Mouse (Mus musculus): ENCODE data around the gene Slit3.

The Slit3 gene

GRCm38 (mm10) chr11:35120894-35121610 lies at the start of gene Slit3:
TSS of gene Slit3 (plus strand) at chr11:35121224.
- DNase-seq = peak; percentile 76

GRCm38 (mm10) chr11:35071451-35071850 lies 49.6 kb upstream of the Slit3 start:
- no peak for DNase-seq

- DNase-seq = no peak
These were observed 45.6 kb upstream of the Slit3 start for GRCm38 (mm10) chr11:35075411-35075810.

DNA sequence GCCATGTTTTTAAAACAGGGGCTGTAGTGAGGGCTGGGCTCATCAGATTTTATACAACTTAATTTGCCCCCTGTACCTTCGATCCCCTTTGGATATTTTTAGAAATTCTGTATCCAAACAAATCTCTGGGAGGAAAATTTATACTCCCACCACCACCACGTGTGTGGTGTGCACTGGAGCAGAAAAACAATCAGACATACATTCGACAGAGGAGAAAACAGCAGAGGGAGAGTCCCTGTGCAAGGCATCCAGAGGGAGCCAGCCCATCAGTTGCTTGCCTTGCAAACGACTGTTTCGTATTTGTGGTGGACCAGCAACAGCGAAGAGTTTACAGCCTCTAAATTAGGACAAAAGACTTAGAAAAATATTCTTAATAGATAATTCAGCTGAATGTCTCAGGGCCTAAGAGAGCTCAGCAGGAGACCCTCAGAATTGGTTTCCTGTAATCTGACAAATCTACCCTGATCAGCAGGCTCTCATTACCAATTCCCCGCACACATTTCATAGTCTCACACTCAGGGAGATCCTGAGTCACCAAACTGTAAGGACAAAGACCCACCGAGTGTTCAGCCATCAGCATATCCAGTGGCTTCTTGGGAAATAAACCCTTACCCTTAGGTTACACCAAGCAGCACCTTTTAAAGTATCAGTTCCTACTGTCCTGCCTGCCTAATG lies 40.4 kb upstream of the Slit3 start:
- no peak for DNase-seq

DNA sequence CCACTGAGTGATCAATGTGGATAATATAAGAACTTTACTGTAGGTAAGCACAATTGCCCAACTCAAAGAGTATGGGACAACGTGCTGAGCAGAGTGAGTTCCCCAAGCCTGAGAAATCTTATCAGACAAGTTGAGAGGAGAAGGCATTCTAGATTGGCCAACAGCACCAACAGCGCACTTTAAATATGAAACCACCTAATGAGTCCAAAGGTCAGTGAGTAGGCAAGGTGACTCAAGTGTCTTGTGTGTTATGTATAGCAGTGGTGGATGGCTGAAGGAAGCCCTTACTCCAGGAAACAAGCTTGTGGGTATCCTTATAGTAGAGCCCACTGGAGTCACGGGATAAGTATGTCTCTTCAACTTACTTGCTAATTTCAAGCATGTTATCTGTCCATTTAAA lies 38.7 kb upstream of the Slit3 start:
- no peak for DNase-seq

GRCm38 (mm10) chr11:35083049-35083448 lies 38.0 kb upstream of the Slit3 start:
- no peak for DNase-seq

GRCm38 (mm10) chr11:35085351-35085750 lies 35.7 kb upstream of the Slit3 start:
- DNase-seq = no peak

DNA sequence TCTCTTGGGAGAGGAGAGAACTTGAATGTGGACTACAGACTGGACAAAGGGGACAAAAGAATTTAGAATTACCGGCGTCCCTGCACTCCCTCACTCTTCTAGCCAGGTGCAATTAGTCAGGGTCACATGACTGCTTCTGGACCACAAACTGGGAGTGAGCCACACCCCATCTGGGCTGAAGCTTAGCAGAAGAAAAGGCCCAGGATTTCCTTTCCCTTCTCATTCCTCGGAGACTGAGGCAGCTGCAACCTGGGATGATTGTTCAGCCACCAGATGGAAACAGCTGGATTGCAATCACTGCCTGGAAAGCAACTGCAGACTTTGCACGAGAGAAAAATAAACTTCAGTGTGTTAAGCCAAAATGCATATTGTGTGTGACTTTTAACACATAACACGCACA lies 35.0 kb upstream of the Slit3 start:
- DNase-seq = peak; percentile 49

GRCm38 (mm10) chr11:35087454-35087853 lies 33.6 kb upstream of the Slit3 start:
- DNase-seq = no peak

- DNase-seq = no peak
These were observed 32.9 kb upstream of the Slit3 start for GRCm38 (mm10) chr11:35088136-35088535.

- no peak for DNase-seq
These were observed 30.2 kb upstream of the Slit3 start for GRCm38 (mm10) chr11:35090629-35091335.

DNA sequence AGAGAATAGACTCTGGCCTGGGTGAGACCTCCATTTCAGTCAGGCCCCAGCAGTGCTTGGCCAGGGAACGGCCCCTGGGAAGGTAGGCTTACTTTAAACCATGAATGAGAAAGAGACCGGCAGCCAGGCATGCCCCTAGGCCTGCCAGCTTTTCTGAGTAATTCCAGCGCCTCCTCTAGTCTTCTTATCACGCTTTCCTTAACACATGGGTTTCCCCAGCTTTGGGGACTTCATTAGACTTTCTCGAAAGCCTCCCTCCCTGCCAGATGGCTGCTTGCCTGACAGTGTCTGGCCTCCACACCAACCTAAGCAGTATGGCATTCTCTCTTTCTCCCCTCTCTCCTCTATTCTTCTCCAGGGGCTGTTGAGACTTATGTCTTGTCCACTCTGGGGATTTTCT lies 24.5 kb upstream of the Slit3 start:
- DNase-seq = no peak

DNA sequence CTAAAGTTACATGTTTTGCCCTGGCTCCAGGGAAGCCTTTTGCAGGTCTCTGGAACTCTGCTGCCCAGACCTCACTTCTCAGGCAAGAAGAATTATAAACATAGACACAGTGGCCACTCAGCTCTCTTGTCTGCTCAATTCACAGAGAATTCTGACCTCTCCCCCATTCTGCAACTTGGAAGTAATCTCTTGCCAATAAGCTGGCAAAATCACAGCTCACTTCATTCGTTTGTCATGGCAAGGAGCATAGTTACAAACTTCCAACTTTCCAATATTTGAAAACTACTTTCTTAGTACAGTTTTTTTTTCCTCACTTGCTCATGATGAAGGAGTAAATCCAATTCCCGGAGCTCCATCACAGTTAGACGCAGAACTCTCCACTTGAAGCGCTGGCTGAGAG lies 11.2 kb upstream of the Slit3 start:
- no peak for DNase-seq

DNA sequence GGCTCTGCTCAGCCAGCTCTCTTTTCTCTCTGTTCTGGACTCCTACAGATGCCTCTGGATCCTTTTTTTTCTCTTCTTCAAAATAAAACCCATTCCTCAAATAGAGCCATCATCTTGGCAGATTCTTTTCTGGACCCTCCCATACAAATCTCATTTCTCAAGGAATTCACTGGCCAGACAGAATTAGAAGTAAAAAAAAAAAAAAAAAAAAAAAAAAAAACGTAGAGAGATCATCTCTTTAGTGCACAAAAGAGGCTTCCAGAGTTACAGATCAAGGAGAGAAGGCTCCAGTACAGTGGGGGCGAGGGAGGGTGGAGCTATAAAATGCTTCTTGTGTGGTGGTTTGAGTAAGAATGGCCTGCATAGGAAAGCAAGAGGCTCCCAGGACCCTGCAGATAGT lies 10.2 kb upstream of the Slit3 start:
- no peak for DNase-seq

- DNase-seq = no peak
These were observed 7.7 kb upstream of the Slit3 start for GRCm38 (mm10) chr11:35113290-35113689.

GRCm38 (mm10) chr11:35116436-35116835 lies 4.6 kb upstream of the Slit3 start:
- no peak for DNase-seq

GRCm38 (mm10) chr11:35117871-35118270 lies 3.2 kb upstream of the Slit3 start:
- no peak for DNase-seq

GRCm38 (mm10) chr11:35118731-35119130 lies 2.3 kb upstream of the Slit3 start:
- DNase-seq = no peak

DNA sequence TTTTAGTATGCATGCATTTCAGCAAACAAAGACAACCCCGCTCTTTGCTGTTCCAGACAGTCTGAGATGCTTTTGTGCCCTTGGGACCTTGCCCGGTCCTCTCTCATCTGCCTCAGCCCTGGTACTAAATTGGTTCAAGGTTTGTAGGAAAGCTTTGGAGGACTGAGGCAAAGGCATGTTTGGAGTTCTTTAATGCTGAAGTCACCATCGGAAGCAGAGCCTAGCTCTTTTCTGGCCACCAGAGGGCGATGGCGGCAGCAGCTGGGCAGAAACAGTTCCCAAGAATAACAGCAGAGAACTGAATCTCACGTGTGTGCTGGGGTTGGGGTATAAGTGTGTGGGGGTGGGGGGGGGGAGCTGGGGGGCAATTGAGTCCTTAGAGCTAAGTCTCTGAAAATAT lies 1.7 kb upstream of the Slit3 start:
- peak; percentile 89 for DNase-seq

DNA sequence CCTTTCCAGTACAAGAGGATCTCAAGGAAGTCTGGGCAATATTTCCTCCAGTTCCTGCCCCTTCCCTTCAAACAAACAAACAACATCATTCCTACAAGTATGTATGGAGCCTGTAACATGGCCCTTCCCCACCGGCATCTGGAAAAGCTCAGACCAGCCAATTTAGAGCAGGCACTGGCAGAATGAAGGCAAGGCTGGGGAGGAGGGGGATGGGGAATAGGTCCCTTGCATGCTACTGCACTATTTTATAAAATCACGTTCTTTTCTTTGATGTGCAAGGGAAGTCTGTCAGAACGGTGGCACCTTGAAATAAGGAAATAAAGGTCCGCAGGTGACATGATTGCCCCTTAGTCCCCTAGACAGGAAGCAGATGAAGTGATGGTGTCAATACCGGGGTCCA lies 948 bp upstream of the Slit3 start:
- DNase-seq = no peak

GRCm38 (mm10) chr11:35121611-35121959 lies 561 bp downstream of the Slit3 start:
- DNase-seq = peak; percentile 14

DNA sequence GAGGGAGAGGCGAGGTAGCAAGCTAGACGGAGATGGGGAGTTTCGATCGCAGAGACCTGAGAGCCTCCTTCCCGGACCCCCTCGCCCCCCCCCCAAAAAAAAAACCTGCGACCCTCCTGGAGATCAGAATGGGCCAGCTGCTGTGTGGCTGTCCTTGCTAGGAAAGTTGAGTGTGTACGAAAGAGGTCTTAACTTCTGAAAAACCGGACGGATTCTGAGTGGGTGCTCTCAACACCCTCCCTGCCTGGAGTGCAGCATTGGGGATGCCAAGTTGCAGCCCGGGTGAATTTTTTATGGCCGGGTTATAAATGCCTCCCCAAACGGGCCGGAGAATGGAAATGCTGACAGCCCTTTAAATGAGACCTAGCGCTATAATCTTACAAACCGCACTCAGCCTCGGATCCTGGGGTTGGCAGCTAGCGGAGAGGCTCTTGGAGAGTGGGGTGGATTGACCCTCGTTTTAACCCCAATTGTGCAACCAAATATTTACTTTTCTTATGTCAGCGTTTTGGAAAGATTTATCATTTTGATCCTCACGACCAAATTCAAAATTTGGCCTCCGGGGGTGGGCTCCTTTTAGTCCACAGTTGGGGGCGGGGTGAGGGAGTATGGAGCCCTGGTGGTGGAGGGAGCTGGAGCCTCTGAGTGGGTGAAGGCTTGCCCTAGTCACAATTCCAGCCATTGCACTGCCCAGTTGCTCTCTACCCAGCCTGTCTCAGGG lies 1.2 kb downstream of the Slit3 start:
- DNase-seq = peak; percentile 27

GRCm38 (mm10) chr11:35124489-35125107 lies 3.6 kb downstream of the Slit3 start:
- no peak for DNase-seq

Data from kidney, postnatal 10 days (tissue).